Comparison of ENCODE assay signal across 18 mouse cellular contexts in the genomic region with DNA sequence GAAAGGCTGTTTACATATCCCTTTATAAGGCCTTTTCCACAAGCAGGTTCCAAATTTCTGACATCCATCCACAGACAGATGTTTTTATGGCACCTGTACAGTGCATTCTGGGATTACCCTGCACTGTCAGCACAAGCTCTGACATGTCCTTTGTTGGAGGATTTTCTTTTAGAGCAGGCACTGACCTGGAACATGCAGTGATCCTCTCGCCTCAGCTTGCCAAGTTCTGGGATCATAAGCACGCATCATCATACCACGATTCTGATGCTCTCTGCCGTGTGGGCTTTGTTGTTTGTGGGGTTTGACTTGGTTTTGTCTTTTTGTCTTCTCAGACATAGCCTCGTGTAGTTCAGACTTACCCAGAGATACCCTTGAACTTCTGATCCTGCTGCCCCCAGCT.
DNase-seq lines count a peak whose midpoint lies in the region; ATAC-seq and TF ChIP-seq lines count a peak whose summit lies in the region.
"Had no signal": no experiment of that assay in that cellular context is flagged by ENCODE, and none has a peak within 500 bp of the region (broad histone marks: within the 10 kb centered on the region; RNA-seq: fewer than 3 reads in every experiment).

No protein-coding gene starts in this region.

- no peak for DNase-seq in forebrain, embryonic 10.5 days (ENCODE audit: extremely low spot score, low spot score)
- no peak for DNase-seq in hindbrain, embryonic 14.5 days (ENCODE audit: low spot score)
- DNase-seq in lung, adult 2 months: no peak
- no peak for DNase-seq in right cerebral cortex, postnatal 25 days
- DNase-seq in heart, adult 18-20 months: no peak
- DNase-seq: adrenal gland, postnatal 36 days; cerebellum, postnatal 36 days; gastrocnemius, adult 2 months; heart, adult 2 months; left cerebral cortex, postnatal 4 days; lung, postnatal 10 days; thymus, postnatal 14 days had no signal

- H3K4me2 ChIP-seq in forebrain, embryonic 13.5 days: no peak overlapping the region
- H3K4me2 ChIP-seq in hindbrain, embryonic 14.5 days (replicated peaks): no peak overlapping the region
- H3K4me2 ChIP-seq in midbrain, embryonic 15.5 days: no peak overlapping the region

- 0 out of 2 replicates have a peak overlapping the region, but pooled peaks have one; percentile 21 for H3K9ac ChIP-seq in forebrain, embryonic 13.5 days
- no peak overlapping the region for H3K9ac ChIP-seq in hindbrain, embryonic 14.5 days
- no peak overlapping the region for H3K9ac ChIP-seq in midbrain, embryonic 15.5 days
- H3K9ac ChIP-seq: liver, embryonic 14.5 days had no signal

- peak overlapping the region; percentile 84; the same call in 1 of the 2 replicates for H3K27ac ChIP-seq in forebrain, embryonic 10.5 days
- H3K27ac ChIP-seq in forebrain, embryonic 13.5 days: peak overlapping the region; percentile 98
- H3K27ac ChIP-seq in hindbrain, embryonic 14.5 days: peak overlapping the region; percentile 90
- peak overlapping the region; percentile 87 for H3K27ac ChIP-seq in midbrain, embryonic 15.5 days
- H3K27ac ChIP-seq: gastrocnemius, adult 2 months; heart, adult 2 months; kidney, postnatal 0 days; liver, embryonic 14.5 days had no signal

- WGBS in forebrain, embryonic 10.5 days: 77% methylated on average over 5 of the region's 5 CpGs
- WGBS in forebrain, embryonic 13.5 days: 53% methylated on average over 5 of the region's 5 CpGs
- 56% methylated on average over 5 of the region's 5 CpGs for WGBS in hindbrain, embryonic 14.5 days
- 41% methylated on average over 5 of the region's 5 CpGs for WGBS in midbrain, embryonic 15.5 days
- 67% methylated on average over 5 of the region's 5 CpGs for WGBS in lung, adult 2 months

- H3K27me3 ChIP-seq in forebrain, embryonic 10.5 days (ENCODE audit: poor library complexity, severe bottlenecking): no peaks in the 10 kb centered on the region
- no peaks in the 10 kb centered on the region for H3K27me3 ChIP-seq in forebrain, embryonic 13.5 days
- no peaks in the 10 kb centered on the region for H3K27me3 ChIP-seq in hindbrain, embryonic 14.5 days (ENCODE audit: control insufficient read depth, insufficient read depth, low read length)
- no peaks in the 10 kb centered on the region for H3K27me3 ChIP-seq in midbrain, embryonic 15.5 days (replicated peaks)

- no peak for TF ChIP-seq POLR2A in lung, adult 2 months (IDR thresholded peaks at IDR 0.05; ENCODE audit: borderline replicate concordance, extremely low read depth, low read depth, low read length)

- no peaks in the 10 kb centered on the region for H3K9me3 ChIP-seq in forebrain, embryonic 10.5 days
- H3K9me3 ChIP-seq in forebrain, embryonic 13.5 days (replicated peaks): no peaks in the 10 kb centered on the region; the same call in 1 of the 2 replicates
- no peaks in the 10 kb centered on the region for H3K9me3 ChIP-seq in hindbrain, embryonic 14.5 days (ENCODE audit: control insufficient read depth, low read length)
- H3K9me3 ChIP-seq in midbrain, embryonic 15.5 days: no peaks in the 10 kb centered on the region
- H3K9me3 ChIP-seq: megakaryocyte, embryonic 14.5 days had no signal

- no peak for TF ChIP-seq CTCF in lung, adult 2 months (IDR thresholded peaks at IDR 0.05; ENCODE audit: insufficient read depth, low read length)

- no peak overlapping the region for H3K4me3 ChIP-seq in forebrain, embryonic 10.5 days
- H3K4me3 ChIP-seq in forebrain, embryonic 13.5 days: no peak overlapping the region
- no peak overlapping the region for H3K4me3 ChIP-seq in hindbrain, embryonic 14.5 days (replicated peaks; ENCODE audit: low read length)
- H3K4me3 ChIP-seq in midbrain, embryonic 15.5 days: no peak overlapping the region
- H3K4me3 ChIP-seq in lung, adult 2 months (replicated peaks; ENCODE audit: extremely low read depth, low read depth, low read length): no peak overlapping the region
- H3K4me3 ChIP-seq: gastrocnemius, adult 2 months; heart, adult 2 months; megakaryocyte, embryonic 14.5 days had no signal

- no peak for ATAC-seq in forebrain, embryonic 13.5 days
- no peak for ATAC-seq in hindbrain, embryonic 14.5 days (ENCODE audit: low FRiP score)
- ATAC-seq in midbrain, embryonic 15.5 days (replicated peaks): no peak
- ATAC-seq: inflammation-experienced regulatory T-cells, adult 6 months had no signal

- no peaks in the 10 kb centered on the region for H3K36me3 ChIP-seq in forebrain, embryonic 10.5 days (replicated peaks)
- no peaks in the 10 kb centered on the region for H3K36me3 ChIP-seq in forebrain, embryonic 13.5 days (ENCODE audit: poor library complexity, severe bottlenecking)
- no peaks in the 10 kb centered on the region for H3K36me3 ChIP-seq in hindbrain, embryonic 14.5 days (replicated peaks; ENCODE audit: control insufficient read depth, insufficient read depth)
- no peaks in the 10 kb centered on the region for H3K36me3 ChIP-seq in midbrain, embryonic 15.5 days (replicated peaks)

- peaks cover 62% of the 10 kb centered on the region for H3K4me1 ChIP-seq in forebrain, embryonic 10.5 days
- peaks cover 71% of the 10 kb centered on the region for H3K4me1 ChIP-seq in forebrain, embryonic 13.5 days
- peaks cover 57% of the 10 kb centered on the region for H3K4me1 ChIP-seq in hindbrain, embryonic 14.5 days (replicated peaks; ENCODE audit: control insufficient read depth, insufficient read depth, low read length)
- peaks cover 58% of the 10 kb centered on the region for H3K4me1 ChIP-seq in midbrain, embryonic 15.5 days
- H3K4me1 ChIP-seq in lung, adult 2 months (ENCODE audit: control insufficient read depth, insufficient read depth, low read length): no peaks in the 10 kb centered on the region
- H3K4me1 ChIP-seq: megakaryocyte, embryonic 14.5 days had no signal
